Mouse (Mus musculus) liver, embryonic 16.5 days (tissue): ENCODE data around the gene Cep162. TPM values are rescaled to one million over a fixed set of nuclear protein-coding genes. Genes with fewer than 3 reads are reported as not detected.

Source experiments
- ATAC-seq: fragments of 200-750 bp; cut with Nextera tagmentation; 2 replicates; pipeline ENCODE4 v1.8.0; 2017; ENCODE audit warnings: low read depth, mild to moderate bottlenecking, moderate number of reproducible peaks, moderate library complexity
- H3K27ac ChIP-seq: fragments of 300-500 bp; sonication (generic); 2 replicates; pipeline ENCODE4 v1.5.1; 2014; ENCODE audit warnings: mild to moderate bottlenecking, low read length
- H3K27me3 ChIP-seq: fragments of 300-500 bp; sonication (generic); 2 replicates; pipeline ENCODE4 v1.6.1; 2014; ENCODE audit warnings: low read depth, low read length, mixed read lengths; ENCODE audit not compliant: control insufficient read depth, insufficient read depth
- H3K36me3 ChIP-seq: fragments of 300-500 bp; sonication (generic); 2 replicates; pipeline ENCODE4 v1.6.1; 2014; ENCODE audit warnings: mild to moderate bottlenecking; ENCODE audit not compliant: control insufficient read depth, insufficient read depth
- H3K4me1 ChIP-seq: fragments of 300-500 bp; sonication (generic); 2 replicates; pipeline ENCODE4 v1.6.1; 2014; ENCODE audit warnings: low read depth, low read length, mixed read lengths; ENCODE audit not compliant: control insufficient read depth
- H3K4me2 ChIP-seq: fragments of 300-500 bp; sonication (generic); 2 replicates; pipeline ENCODE4 v1.6.1; 2014; ENCODE audit warnings: low read depth, low read length, mixed read lengths
- H3K4me3 ChIP-seq: fragments of 300-500 bp; sonication (generic); 2 replicates; pipeline ENCODE4 v1.5.1; 2014; ENCODE audit warnings: low read depth, mild to moderate bottlenecking, low read length
- H3K9ac ChIP-seq: fragments of 300-500 bp; sonication (generic); 2 replicates; pipeline ENCODE4 v1.6.1; 2014; ENCODE audit warnings: low read depth, low read length
- H3K9me3 ChIP-seq: fragments of 300-500 bp; sonication (generic); replicated peaks from 2 replicates; pipeline ENCODE4 v1.6.1; 2016; ENCODE audit warnings: low read length; ENCODE audit not compliant: control insufficient read depth
- WGBS: fragments of 180-500 bp; shearing (Covaris S2); extraction: QIAGEN DNeasy Blood & Tissue Kit; methylation state at CpG from one replicate; pipeline ENCODE4 v1.1.7; 2014; ENCODE audit not compliant: insufficient replicate concordance; 5-methylcytosine and 5-hydroxymethylcytosine counted together
- polyA plus RNA-seq: library from polyadenylated mRNA; unstranded; fragments of >200 nt; fragmentation: Nextera tagmentation; extraction: Ambion mirVana; gene quantifications from 2 replicates; pipeline ENCODE4 v1.2.1, GENCODE M21; 2015

Cep162 gene
- 1.6 and 1.7 TPM in 2 replicates for polyA plus RNA-seq

DNA sequence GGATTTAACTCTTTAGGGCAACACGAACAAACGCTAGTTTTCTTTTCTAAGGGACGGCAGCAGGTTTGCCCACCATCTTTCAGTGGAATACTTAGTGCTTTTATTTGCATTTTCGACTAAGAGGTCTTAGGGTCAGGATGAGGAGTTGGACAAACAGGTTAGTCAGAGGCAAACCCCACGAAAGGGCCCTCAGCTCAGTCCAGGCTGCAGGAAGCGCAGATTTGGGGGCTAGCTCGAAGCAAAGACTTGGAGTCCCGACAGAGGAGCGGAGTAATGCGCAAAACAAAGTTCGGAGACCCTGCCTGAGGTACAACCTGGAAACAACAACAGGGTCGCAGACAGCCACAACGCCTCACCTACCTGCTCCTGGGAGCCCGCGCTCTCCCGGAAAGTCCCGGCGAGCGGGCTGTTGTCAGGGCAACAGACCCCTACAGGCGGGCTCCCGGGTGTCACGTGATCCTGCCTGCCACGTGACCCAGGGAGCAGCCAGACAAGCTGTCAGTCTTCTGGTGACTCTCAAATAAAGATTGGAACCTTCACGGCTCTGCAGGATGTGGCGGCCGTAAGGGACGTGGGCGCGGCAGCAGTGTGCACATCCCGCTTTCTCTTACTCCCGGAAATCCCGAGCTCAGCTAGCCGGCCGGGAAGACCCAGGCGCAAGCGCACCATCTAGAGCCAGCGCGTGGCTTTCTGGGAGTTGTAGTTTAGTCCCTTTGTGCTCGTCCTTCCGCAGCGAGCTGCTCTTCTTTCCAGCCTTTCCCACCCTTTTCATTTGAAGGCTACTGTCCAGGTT lies at the start of gene Cep162:
Gene Cep162, minus strand, starts transcription at position 634 of the 793 bp plus-strand sequence.
- peak; percentile 94 for ATAC-seq
- H3K4me2 ChIP-seq = peak within 1 kb of the TSS; percentile 79
- H3K36me3 ChIP-seq = no peaks in the 10 kb centered on the region
- H3K4me3 ChIP-seq = peak within 1 kb of the TSS; percentile 75
- H3K4me1 ChIP-seq = peaks cover 4% of the 10 kb centered on the region
- peak within 1 kb of the TSS; percentile 61; the same call in 1 of the 2 replicates for H3K27ac ChIP-seq
- WGBS = under 1% methylated on average over 41 of the region's 41 CpGs
- peak within 1 kb of the TSS; percentile 65 for H3K9ac ChIP-seq
- no peaks in the 10 kb centered on the region for H3K9me3 ChIP-seq
- H3K27me3 ChIP-seq = no peaks in the 10 kb centered on the region

GRCm38 (mm10) chr9:87303196-87303595 lies 47.9 kb upstream of the Cep162 start:
- ATAC-seq = no peak
- Histone ChIP-seq H3K9ac (no peak overlapping the region), H3K4me2 (no peak overlapping the region)

DNA sequence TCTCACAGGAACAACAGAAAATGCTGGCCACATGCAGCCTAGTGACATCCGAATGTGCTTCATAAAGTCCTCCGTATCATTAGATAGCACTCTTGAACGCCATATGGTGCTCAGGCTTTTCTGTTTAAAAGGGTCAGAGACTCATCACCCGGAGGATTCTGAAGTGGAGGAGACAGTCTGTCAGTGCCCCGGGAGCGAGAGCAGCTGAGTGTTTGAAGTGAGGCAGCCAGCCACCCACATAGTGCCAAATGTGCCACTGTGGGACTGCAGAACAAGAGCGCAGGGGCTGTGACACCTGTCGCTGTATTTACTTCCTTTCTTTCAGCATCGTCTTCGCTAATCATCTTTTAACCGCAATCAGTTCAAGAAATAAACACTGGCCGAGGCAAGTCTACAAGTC lies 43.6 kb upstream of the Cep162 start:
- Histone ChIP-seq H3K4me2 (no peak overlapping the region), H3K9ac (no peak overlapping the region), H3K4me1 (no peaks in the 10 kb centered on the region), H3K27me3 (no peaks in the 10 kb centered on the region), H3K4me3 (no peak overlapping the region), H3K36me3 (no peaks in the 10 kb centered on the region), H3K27ac (no peak overlapping the region), H3K9me3 (no peaks in the 10 kb centered on the region)
- 62% methylated on average over 12 of the region's 12 CpGs for WGBS
- ATAC-seq = no peak

More at GRCm38 (mm10) chr9:87303196-87303595, 47.9 kb upstream of the Cep162 start:
- no peaks in the 10 kb centered on the region for H3K27me3 ChIP-seq
- no peaks in the 10 kb centered on the region for H3K36me3 ChIP-seq
- H3K4me3 ChIP-seq = no peak overlapping the region
- no peak overlapping the region for H3K27ac ChIP-seq
- no peaks in the 10 kb centered on the region for H3K9me3 ChIP-seq
- H3K4me1 ChIP-seq = no peaks in the 10 kb centered on the region

GRCm38 (mm10) chr9:87297522-87297921 lies 42.2 kb upstream of the Cep162 start:
- Histone ChIP-seq H3K36me3 (no peaks in the 10 kb centered on the region), H3K27ac (no peak overlapping the region), H3K9ac (no peak overlapping the region), H3K4me2 (no peak overlapping the region), H3K9me3 (no peaks in the 10 kb centered on the region), H3K4me3 (no peak overlapping the region), H3K27me3 (no peaks in the 10 kb centered on the region), H3K4me1 (no peaks in the 10 kb centered on the region)
- ATAC-seq = no peak
- 46% methylated on average over 1 of the region's 1 CpGs for WGBS

DNA sequence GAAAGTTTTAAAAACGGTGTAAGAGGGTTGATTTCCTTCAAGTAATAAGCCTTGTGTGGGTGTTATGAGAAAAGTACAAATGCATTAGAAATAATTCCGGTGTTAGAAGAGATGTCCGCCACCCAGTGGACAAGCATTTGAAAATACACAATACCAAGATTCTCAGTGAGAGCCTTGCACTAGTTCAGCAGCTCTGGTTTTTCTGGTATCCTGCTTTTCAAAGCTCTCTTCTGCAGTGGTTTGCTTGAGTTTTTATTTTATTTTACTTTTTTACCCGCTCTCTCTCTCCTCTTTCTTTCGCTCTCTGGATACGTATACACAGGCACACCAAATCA lies 327 bp upstream of the Cep162 start:
- Histone ChIP-seq H3K4me3 (peak overlapping the region; percentile 75), H3K9me3 (no peaks in the 10 kb centered on the region), H3K27me3 (no peaks in the 10 kb centered on the region), H3K4me1 (peaks cover 4% of the 10 kb centered on the region), H3K9ac (peak overlapping the region; percentile 65), H3K36me3 (no peaks in the 10 kb centered on the region), H3K27ac (no peak overlapping the region), H3K4me2 (peak overlapping the region; percentile 79)
- peak; percentile 59 for ATAC-seq
- WGBS = 20% methylated on average over 6 of the region's 6 CpGs

DNA sequence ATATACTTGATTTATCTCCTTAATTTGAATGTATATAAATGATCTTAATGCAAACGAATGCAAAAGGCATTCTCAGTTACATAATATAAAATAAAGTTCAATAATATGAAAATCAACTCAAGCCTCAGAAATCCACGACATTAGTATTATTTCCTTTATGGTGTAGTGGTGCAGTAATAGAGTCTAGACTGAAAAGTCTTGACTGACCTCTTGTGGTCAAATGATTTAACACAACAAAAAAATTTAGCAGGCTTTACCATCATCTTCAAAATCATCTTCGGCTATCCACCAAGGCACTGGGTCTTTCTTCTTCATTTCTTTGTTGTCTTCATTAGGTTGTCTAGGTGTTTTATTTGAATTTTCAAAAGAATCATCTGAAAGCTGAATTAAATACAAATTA lies 7.2 kb downstream of the Cep162 start:
- no peak overlapping the region for H3K4me2 ChIP-seq
- no peaks in the 10 kb centered on the region for H3K27me3 ChIP-seq
- H3K4me1 ChIP-seq = no peaks in the 10 kb centered on the region
- no peak overlapping the region for H3K4me3 ChIP-seq
- H3K9me3 ChIP-seq = no peaks in the 10 kb centered on the region
- no peak for ATAC-seq
- no peak overlapping the region for H3K9ac ChIP-seq
- 37% methylated on average over 3 of the region's 3 CpGs for WGBS
- H3K36me3 ChIP-seq = no peaks in the 10 kb centered on the region; the same call in 1 of the 2 replicates
- H3K27ac ChIP-seq = no peak overlapping the region

DNA sequence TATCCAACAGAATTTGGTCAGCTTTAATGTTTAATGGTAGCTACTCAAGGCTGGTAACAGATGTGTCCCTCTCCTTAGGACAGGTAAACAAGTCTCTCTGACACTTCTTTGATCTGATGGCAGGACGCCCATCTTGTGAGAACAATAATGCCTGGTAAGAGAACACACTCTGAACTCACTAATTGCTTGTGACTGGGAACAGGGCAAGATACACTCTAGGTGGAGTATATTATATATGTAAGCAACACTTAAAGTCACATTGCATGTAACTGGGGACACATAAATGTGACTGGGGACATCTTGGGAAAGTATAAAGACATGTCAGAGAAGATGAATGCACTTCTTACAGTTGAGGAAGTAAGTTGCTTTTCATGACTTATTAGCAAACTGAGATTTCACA lies 7.7 kb downstream of the Cep162 start:
- no peak for ATAC-seq
- 58% methylated on average over 1 of the region's 1 CpGs for WGBS

GRCm38 (mm10) chr9:87213204-87213603 lies 42.1 kb downstream of the Cep162 start:
- 58% methylated on average over 4 of the region's 4 CpGs for WGBS
- no peaks in the 10 kb centered on the region for H3K36me3 ChIP-seq
- no peak overlapping the region for H3K27ac ChIP-seq
- ATAC-seq = no peak
- no peaks in the 10 kb centered on the region for H3K4me1 ChIP-seq
- no peak overlapping the region for H3K4me3 ChIP-seq
- H3K9me3 ChIP-seq = no peaks in the 10 kb centered on the region
- H3K27me3 ChIP-seq = no peaks in the 10 kb centered on the region
- H3K9ac ChIP-seq = no peak overlapping the region
- H3K4me2 ChIP-seq = no peak overlapping the region

More for the DNA sequence above, 7.7 kb downstream of the Cep162 start:
- Histone ChIP-seq H3K27ac (no peak overlapping the region), H3K4me2 (no peak overlapping the region), H3K9ac (no peak overlapping the region), H3K27me3 (no peaks in the 10 kb centered on the region), H3K4me3 (no peak overlapping the region), H3K36me3 (no peaks in the 10 kb centered on the region; the same call in 1 of the 2 replicates), H3K9me3 (no peaks in the 10 kb centered on the region), H3K4me1 (no peaks in the 10 kb centered on the region)

DNA sequence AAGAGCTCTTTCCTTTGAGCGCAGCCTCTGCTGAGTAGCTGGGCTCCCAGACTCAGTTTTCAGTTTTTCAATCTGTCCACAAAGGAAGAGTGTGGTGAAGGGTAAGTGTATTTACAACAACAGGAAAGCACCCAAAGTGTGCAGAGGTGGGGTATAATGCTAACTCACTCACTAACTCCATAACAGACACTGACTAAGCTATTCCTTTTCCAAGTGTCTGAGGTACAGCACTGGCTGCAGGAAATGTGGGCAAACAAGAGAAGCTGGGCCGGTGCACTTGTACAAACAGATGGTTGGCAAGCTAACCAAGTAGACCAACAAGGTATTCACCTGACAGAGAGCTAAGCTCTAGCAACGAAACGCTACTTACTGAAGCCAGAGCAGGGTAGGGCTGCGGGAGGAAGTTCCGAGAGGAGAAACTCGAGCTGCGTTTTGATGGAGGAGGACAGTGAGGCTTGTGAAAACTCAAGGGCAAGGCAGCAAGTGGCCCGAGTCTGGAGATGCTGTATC lies 44.5 kb downstream of the Cep162 start:
- H3K27me3 ChIP-seq = no peaks in the 10 kb centered on the region
- H3K36me3 ChIP-seq = no peaks in the 10 kb centered on the region
- no peak overlapping the region for H3K4me3 ChIP-seq
- H3K4me2 ChIP-seq = no peak overlapping the region
- H3K9me3 ChIP-seq = no peaks in the 10 kb centered on the region
- no peak overlapping the region for H3K27ac ChIP-seq
- 81% methylated on average over 9 of the region's 9 CpGs for WGBS
- ATAC-seq = no peak
- no peak overlapping the region for H3K9ac ChIP-seq
- no peaks in the 10 kb centered on the region for H3K4me1 ChIP-seq
